Mouse (Mus musculus) stomach, postnatal 0 days (tissue): ENCODE results near the gene Slc1a2. TPM values are rescaled to one million over a fixed set of nuclear protein-coding genes. Genes with fewer than 3 reads are reported as not detected.

Source experiments
- ATAC-seq: fragments of 200-750 bp; cut with Nextera tagmentation; 2 replicates; pipeline ENCODE4 v1.8.0; 2017; ENCODE audit not compliant: low FRiP score, low TSS enrichment
- DNase-seq: peaks from one replicate; pipeline ENCODE4 v3.0.0-alpha.2; 2016; ENCODE audit warnings: low spot score
- H3K27ac ChIP-seq: fragments of 300-500 bp; sonication (generic); replicated peaks from 2 replicates; pipeline ENCODE4 v1.5.1; 2014; ENCODE audit warnings: mild to moderate bottlenecking, control low read depth
- H3K27me3 ChIP-seq: fragments of 300-500 bp; sonication (generic); 2 replicates; pipeline ENCODE4 v1.6.1; 2014; ENCODE audit warnings: low read length; ENCODE audit not compliant: control insufficient read depth, insufficient read depth
- H3K36me3 ChIP-seq: fragments of 300-500 bp; sonication (generic); 2 replicates; pipeline ENCODE4 v1.6.1; 2014; ENCODE audit warnings: low read length, mixed read lengths; ENCODE audit not compliant: control insufficient read depth, insufficient read depth
- H3K4me1 ChIP-seq: fragments of 300-500 bp; sonication (generic); replicated peaks from 2 replicates; pipeline ENCODE4 v1.6.1; 2014; ENCODE audit warnings: antibody characterized with exemption; ENCODE audit not compliant: control insufficient read depth, insufficient read depth
- H3K4me2 ChIP-seq: fragments of 300-500 bp; sonication (generic); replicated peaks from 2 replicates; pipeline ENCODE4 v1.6.1; 2014; ENCODE audit warnings: low read depth, mild to moderate bottlenecking, control low read depth, moderate library complexity
- H3K4me3 ChIP-seq: fragments of 300-500 bp; sonication (generic); 2 replicates; pipeline ENCODE4 v1.5.1; 2014; ENCODE audit warnings: low read depth, low read length, control low read depth
- H3K9ac ChIP-seq: fragments of 300-500 bp; sonication (generic); 2 replicates; pipeline ENCODE4 v1.6.1; 2014; ENCODE audit warnings: mild to moderate bottlenecking, low read length, control low read depth, mixed read lengths
- H3K9me3 ChIP-seq: fragments of 300-500 bp; sonication (generic); 2 replicates; pipeline ENCODE4 v1.6.1; 2016; ENCODE audit warnings: low read length; ENCODE audit not compliant: control insufficient read depth
- CTCF ChIP-seq: IDR thresholded peaks from 2 replicates; pipeline ENCODE4 v1.5.1; 2016; ENCODE audit warnings: antibody characterized with exemption, low read depth, mild to moderate bottlenecking, moderate library complexity
- EP300 ChIP-seq: optimal IDR thresholded peaks from 2 replicates; pipeline ENCODE3; 2016; ENCODE audit warnings: antibody characterized with exemption
- WGBS: fragments of 180-500 bp; shearing (Covaris S2); extraction: QIAGEN DNeasy Blood & Tissue Kit; methylation state at CpG from one replicate; pipeline ENCODE4 v1.1.7; 2014; 5-methylcytosine and 5-hydroxymethylcytosine counted together
- polyA plus RNA-seq: library from polyadenylated mRNA; unstranded; fragments of >200 nt; fragmentation: Nextera tagmentation; extraction: Ambion mirVana; gene quantifications from 2 replicates; pipeline ENCODE4 v1.2.1, GENCODE M21; 2015

The Slc1a2 gene
- polyA plus RNA-seq, 1 experiment from 2014 or later, result 1.8 TPM

DNA sequence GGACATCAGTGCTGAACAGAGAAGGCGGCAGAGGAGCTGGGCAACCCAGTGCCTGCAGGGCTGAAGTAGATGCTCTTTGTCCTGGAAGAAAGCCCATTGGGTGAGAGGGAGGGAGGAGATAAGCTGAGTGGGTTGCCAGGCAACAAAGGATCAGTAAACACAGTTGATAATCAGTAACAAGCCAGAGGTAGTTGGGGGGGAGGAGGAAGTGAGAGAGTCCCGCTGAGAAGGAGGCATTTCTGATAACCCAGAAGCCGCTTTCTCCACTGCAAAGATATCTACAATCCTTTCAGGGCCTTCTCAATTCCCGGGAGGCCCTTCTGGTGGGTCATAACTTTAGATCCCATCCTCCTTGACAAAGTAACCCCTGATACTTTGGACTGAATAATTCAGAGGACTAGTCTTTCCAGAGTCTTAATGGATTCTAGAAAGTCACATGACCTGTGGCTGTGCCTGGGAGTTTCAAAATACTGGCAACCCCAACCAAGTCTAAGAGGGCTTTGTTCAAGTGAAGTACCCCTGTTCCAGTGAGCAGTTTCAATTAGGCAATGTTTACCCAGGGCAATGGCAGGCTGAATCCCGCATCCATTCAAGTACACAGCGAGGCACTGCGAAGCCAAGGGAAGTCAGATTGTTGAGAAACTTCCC is 86.9 kb downstream of the Slc1a2 start:
- H3K9ac ChIP-seq, result no peak overlapping the region
- H3K4me3 ChIP-seq, result no peak overlapping the region
- ATAC-seq (peak; percentile 97), DNase-seq (peak; percentile 82)
- no peak for TF ChIP-seq CTCF
- no peak for TF ChIP-seq EP300
- H3K4me2 ChIP-seq, result peak overlapping the region; percentile 5; the same call in 1 of the 2 replicates
- 0 out of 2 replicates have a peak overlapping the region, but pooled peaks have one; percentile 30 for H3K27ac ChIP-seq
- no peaks in the 10 kb centered on the region for H3K36me3 ChIP-seq
- no peaks in the 10 kb centered on the region for H3K27me3 ChIP-seq
- no peaks in the 10 kb centered on the region for H3K4me1 ChIP-seq
- no peaks in the 10 kb centered on the region for H3K9me3 ChIP-seq
- WGBS, result 29% methylated on average over 7 of the region's 7 CpGs

- H3K27me3 ChIP-seq, result no peaks in the 10 kb centered on the region
- TF ChIP-seq EP300 (no peak), CTCF (no peak)
- H3K4me3 ChIP-seq, result no peak overlapping the region
- DNase-seq (no peak), ATAC-seq (no peak)
- H3K4me2 ChIP-seq, result no peak overlapping the region
- H3K9me3 ChIP-seq, result no peaks in the 10 kb centered on the region
- no peaks in the 10 kb centered on the region for H3K4me1 ChIP-seq
- 73% methylated on average over 3 of the region's 3 CpGs for WGBS
- H3K27ac ChIP-seq, result no peak overlapping the region
- no peak overlapping the region for H3K9ac ChIP-seq
- no peaks in the 10 kb centered on the region for H3K36me3 ChIP-seq
These were observed 89.3 kb downstream of the Slc1a2 start for GRCm38 (mm10) chr2:102747758-102748157.

DNA sequence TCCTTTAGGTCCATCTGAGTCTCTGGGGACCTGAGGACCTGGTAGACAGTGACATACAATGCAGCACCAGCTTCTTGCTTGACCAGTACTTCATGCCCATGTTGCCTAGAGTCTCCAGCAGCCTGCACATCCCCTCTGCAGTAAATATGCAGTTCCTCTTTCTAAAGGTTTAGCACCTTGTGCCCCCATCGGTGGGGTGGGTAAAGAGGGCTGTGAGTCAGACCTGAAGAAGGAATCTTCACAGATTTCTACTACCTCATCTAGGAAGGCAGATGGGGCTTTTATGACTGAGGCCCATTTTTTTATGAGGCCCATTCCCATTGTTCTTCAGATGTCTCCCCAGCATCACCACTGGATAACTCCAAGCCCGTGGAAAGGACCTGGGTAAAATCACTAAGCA is 91.5 kb downstream of the Slc1a2 start:
- no peaks in the 10 kb centered on the region for H3K9me3 ChIP-seq
- no peak overlapping the region for H3K4me2 ChIP-seq
- no peak overlapping the region for H3K27ac ChIP-seq
- 77% methylated on average over 2 of the region's 2 CpGs for WGBS
- TF ChIP-seq EP300 (no peak), CTCF (no peak)
- no peaks in the 10 kb centered on the region for H3K27me3 ChIP-seq
- no peak for ATAC-seq
- H3K4me1 ChIP-seq, result no peaks in the 10 kb centered on the region
- H3K4me3 ChIP-seq, result no peak overlapping the region
- no peak overlapping the region for H3K9ac ChIP-seq
- no peaks in the 10 kb centered on the region for H3K36me3 ChIP-seq
- DNase-seq, result no peak

- WGBS, result 75% methylated on average over 1 of the region's 1 CpGs
- TF ChIP-seq EP300 (no peak), CTCF (no peak)
- no peak for ATAC-seq
- H3K27ac ChIP-seq, result no peak overlapping the region
- H3K4me3 ChIP-seq, result no peak overlapping the region
- no peaks in the 10 kb centered on the region for H3K27me3 ChIP-seq
- no peaks in the 10 kb centered on the region for H3K9me3 ChIP-seq
- no peaks in the 10 kb centered on the region for H3K4me1 ChIP-seq
- no peak overlapping the region for H3K4me2 ChIP-seq
- DNase-seq, result no peak
- H3K36me3 ChIP-seq, result no peaks in the 10 kb centered on the region
- H3K9ac ChIP-seq, result no peak overlapping the region
These were observed 93.4 kb downstream of the Slc1a2 start for GRCm38 (mm10) chr2:102751846-102752245.

DNA sequence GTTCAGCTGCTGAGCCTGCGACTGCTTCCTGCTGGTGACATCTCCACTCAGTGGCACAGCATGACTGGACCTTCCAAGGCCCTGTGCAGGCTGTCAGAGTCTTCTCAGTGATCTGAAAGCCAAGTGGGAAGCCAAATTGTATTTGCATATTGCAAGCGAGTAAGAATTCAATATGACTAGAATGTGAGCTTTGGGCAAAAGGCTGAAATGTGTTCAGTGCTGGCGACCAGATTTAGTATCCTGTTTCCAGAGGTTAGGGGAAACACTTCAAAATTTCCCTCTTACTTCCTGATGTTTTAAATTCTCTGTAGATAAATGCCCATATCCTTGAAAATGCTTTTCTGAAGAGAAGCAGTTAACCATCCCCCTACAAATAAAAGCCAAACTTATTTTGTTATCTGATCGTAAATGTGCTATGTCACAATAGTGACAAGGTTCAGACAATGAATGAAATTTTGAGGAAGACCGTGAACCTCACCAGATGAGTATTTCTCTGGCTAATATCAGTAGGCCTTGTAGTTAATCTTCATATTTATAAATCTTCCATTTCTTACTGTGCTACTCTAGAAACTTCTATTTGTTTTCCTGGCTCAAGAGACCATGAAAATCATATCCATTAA is 98.9 kb downstream of the Slc1a2 start:
- no peaks in the 10 kb centered on the region for H3K27me3 ChIP-seq
- ATAC-seq, result no peak
- no peak overlapping the region for H3K4me2 ChIP-seq
- no peaks in the 10 kb centered on the region for H3K9me3 ChIP-seq
- no peak overlapping the region for H3K27ac ChIP-seq
- no peaks in the 10 kb centered on the region for H3K4me1 ChIP-seq
- 84% methylated on average over 5 of the region's 5 CpGs for WGBS
- no peak overlapping the region for H3K4me3 ChIP-seq
- H3K36me3 ChIP-seq, result no peaks in the 10 kb centered on the region
- no peak for DNase-seq
- TF ChIP-seq CTCF (no peak), EP300 (no peak)
- no peak overlapping the region for H3K9ac ChIP-seq

DNA sequence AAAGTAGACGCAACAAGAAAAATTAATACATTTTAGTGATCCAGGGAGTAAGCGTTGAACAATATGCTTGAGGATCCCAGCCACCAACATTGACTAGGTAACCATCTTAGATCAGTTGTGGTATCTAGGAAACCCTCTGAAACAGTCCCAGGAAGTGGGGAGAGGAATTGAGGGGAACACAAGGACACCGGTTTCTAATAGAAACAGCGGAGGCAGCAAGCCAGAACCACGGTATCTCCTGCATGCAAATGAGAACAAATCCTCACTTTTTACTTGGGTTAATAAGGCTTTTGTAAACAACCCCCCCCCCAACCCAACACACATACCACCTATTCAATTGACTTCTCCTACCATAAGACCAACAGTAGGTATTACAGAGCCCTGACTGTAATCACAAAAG is 101.0 kb downstream of the Slc1a2 start:
- H3K27ac ChIP-seq, result no peak overlapping the region
- TF ChIP-seq EP300 (no peak), CTCF (no peak)
- H3K27me3 ChIP-seq, result no peaks in the 10 kb centered on the region
- H3K4me2 ChIP-seq, result no peak overlapping the region
- H3K4me3 ChIP-seq, result no peak overlapping the region
- no peak for DNase-seq
- H3K9me3 ChIP-seq, result no peaks in the 10 kb centered on the region
- H3K9ac ChIP-seq, result no peak overlapping the region
- H3K4me1 ChIP-seq, result no peaks in the 10 kb centered on the region
- WGBS, result 94% methylated on average over 5 of the region's 5 CpGs
- no peaks in the 10 kb centered on the region for H3K36me3 ChIP-seq
- ATAC-seq, result no peak
